Mouse (Mus musculus) adrenal gland, postnatal 4 days (tissue): Measurements from ENCODE around the gene Colgalt1. TPM values are rescaled to one million over a fixed set of nuclear protein-coding genes. Genes with fewer than 3 reads are reported as not detected.

Experiments
- DNase-seq, 2 experiments: peaks; one replicate each; pipeline ENCODE4 v3.0.0; 2021 to 2022; ENCODE audit warnings: low spot score in 2 of 2, mixed read lengths in 2 of 2
- total RNA-seq, 2 experiments: library from RNA; stranded (reverse); gene quantifications; 2 replicates each; pipeline ENCODE4 v1.2.3; 2021

The Colgalt1 gene
- total RNA-seq, 2 experiments from 2014 or later: 74.6 to 78.2 TPM

GRCm38 (mm10) chr8:71627265-71628099 lies 16.7 kb downstream of the Colgalt1 start:
- DNase-seq: no peak

- DNase-seq: no peak
Observed at GRCm38 (mm10) chr8:71628396-71629095, 17.7 kb downstream of the Colgalt1 start.

DNA sequence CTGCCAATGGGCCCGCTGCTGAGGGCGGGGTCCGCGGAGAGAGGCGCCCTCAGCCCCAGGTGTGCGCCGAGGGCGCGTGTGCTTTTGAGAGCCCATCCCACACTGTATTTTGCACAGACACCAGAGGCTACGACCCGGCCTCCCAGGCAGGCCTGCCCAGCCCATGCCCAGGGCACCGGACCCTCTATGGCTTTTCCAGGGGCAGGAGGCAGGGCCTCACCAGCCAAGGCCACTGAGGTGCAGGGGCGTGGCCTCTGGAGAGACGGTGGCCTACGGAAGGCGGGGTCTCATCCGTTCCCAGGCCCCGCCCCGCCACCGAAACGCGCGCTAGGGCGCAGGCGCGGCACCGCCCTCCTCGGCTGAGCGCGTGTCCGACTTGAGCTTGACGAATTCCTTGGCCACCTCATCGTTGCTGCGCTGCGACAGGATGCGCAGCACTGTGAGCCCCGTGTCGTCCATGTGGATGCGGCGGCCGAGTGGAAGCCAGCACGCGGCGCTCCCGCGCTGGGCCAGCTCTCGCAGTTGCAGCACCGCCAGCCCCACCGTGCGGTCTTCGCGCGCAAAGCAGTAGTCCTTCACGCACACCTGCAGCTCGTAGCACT lies 18.4 kb downstream of the Colgalt1 start:
- peak; percentile 89 to 94 for DNase-seq

DNA sequence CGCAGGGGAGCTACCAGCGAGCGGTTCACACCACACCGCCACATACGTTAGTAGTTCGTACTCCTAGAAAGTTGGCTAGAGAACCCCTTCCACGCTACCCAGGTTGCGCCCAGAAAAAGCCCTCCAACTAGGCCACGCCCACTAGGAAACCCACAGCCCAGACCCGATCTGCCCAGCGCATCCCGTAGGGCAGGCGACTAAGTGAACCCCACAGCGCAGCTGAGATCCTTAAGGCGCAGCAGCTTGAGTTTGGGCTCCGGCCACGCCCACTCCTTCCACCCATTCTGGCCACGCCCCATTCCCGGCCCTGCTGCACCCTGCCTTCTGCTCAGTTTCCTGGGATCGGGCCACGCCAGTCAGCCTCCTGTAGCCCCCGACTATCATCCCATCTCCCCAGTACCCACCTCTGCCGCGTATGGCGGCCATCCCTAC lies 19.0 kb downstream of the Colgalt1 start:
- no peak for DNase-seq

GRCm38 (mm10) chr8:71630761-71631160 lies 20.0 kb downstream of the Colgalt1 start:
- no peak for DNase-seq

DNA sequence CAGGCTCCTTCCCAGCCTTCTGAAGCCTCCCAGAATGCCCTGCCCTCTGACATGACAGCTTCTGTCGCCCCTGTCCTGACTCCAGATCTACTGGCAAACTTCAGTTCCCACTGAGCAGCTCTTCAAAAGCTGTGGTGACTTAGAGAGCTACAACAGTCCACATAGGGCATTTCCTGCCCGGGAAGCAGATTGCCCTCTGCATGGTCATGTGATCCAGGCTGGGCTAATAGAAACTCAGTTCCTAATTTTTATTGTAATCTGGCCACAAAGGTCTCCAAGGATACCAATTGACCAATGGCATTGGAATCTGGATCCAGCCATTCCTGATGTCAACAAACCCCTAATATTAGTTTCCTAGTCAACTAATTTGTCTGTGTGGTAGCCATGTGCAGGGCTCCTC lies 21.1 kb downstream of the Colgalt1 start:
- no peak for DNase-seq

- DNase-seq: peak in 1 of 2 experiments; percentile 56
Observed at GRCm38 (mm10) chr8:71633164-71633563, 22.4 kb downstream of the Colgalt1 start.

- peak in 1 of 2 experiments; percentile 40 for DNase-seq
Observed at GRCm38 (mm10) chr8:71633981-71634667, 23.3 kb downstream of the Colgalt1 start.

DNA sequence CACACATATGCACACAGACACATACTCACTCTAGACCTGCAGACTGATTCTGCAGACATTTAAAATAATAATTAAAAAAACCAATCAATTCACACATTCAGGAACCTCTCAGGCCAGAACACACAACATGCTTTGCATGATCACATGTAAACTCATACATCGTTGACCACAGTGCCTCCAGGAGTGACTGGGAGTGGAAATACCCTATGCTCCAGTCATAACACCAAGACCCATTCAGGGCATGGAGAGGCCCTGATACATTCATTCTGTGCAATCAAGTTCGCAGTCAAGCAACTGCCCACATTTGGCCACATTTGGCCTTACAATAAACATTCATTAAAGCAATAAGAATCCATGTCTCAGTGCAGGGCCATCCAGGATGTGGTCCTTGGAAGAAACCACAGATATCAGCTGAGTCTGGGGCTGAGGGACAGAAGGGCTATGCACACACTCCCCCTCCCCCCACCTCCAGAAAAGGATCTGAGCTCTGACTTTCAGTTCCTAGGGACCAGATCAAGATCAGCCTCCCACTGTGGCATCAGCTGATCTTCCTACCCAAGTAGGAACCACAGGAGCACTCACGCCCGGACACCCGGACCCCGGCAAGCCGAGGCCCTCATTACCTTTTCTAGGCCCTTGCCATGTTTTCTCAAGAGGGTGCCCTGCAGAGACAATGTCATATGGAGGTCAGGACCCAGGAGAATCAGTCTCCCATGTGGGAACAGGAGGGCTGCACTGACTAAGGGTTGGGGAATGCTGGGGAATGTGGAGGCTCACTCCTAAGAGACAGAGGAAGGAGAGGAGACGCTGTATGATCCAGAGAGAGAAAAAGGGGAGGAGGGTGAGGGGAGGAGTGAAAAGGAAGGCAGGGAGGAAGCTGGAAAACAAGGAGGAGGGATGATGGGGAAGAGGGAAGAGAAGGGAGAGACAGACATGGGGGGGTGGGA lies 26.6 kb downstream of the Colgalt1 start:
- DNase-seq: no peak

DNA sequence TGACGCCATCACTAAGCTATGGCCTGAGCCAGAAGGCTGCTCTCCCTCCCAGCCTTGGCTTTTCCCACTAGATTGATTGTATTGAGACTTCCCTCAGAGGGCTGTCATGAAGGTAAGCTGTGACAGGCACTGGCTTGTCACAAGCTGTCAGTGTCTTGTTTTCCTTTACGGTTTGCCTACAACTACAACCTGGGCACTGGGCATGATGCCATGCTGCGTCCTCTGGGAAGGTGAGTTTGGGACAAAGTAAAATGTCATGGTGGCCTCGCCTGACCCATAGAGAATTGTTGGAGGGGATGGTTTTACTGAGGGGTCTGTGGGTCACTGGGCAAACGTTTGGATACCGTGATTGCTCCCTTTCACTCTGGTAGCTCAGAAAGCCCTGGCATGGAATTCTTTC lies 27.5 kb downstream of the Colgalt1 start:
- DNase-seq: no peak

GRCm38 (mm10) chr8:71639318-71639717 lies 28.5 kb downstream of the Colgalt1 start:
- no peak for DNase-seq

GRCm38 (mm10) chr8:71645510-71645909 lies 34.7 kb downstream of the Colgalt1 start:
- no peak for DNase-seq

DNA sequence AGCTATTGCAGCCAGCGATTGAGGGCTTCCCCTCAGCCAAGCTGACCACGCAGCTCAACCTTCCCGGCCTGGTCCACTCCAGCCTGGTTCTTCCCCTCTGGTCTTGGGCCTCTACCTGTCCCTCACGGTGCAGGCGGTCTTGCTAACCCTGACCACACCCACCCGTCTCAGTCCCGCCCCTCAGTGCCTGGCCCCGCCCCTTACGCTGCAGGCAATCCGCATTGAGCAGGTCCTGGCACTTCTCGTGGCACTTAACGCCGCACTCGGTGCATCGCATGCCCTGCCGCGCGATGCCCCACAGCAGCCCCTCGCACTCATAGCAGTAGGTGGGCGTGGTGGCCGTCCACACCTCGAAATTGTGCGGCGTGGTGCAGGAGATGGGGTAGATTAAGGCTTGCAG lies 43.8 kb downstream of the Colgalt1 start:
- DNase-seq: no peak

- DNase-seq: no peak
Observed at GRCm38 (mm10) chr8:71657816-71658215, 47.0 kb downstream of the Colgalt1 start.

GRCm38 (mm10) chr8:71658515-71659049 lies 47.8 kb downstream of the Colgalt1 start:
- DNase-seq: no peak

- no peak for DNase-seq
Observed at GRCm38 (mm10) chr8:71659751-71660150, 49.0 kb downstream of the Colgalt1 start.

- DNase-seq: peak; percentile 72 to 79
Observed at GRCm38 (mm10) chr8:71660325-71661120, 49.7 kb downstream of the Colgalt1 start.

DNA sequence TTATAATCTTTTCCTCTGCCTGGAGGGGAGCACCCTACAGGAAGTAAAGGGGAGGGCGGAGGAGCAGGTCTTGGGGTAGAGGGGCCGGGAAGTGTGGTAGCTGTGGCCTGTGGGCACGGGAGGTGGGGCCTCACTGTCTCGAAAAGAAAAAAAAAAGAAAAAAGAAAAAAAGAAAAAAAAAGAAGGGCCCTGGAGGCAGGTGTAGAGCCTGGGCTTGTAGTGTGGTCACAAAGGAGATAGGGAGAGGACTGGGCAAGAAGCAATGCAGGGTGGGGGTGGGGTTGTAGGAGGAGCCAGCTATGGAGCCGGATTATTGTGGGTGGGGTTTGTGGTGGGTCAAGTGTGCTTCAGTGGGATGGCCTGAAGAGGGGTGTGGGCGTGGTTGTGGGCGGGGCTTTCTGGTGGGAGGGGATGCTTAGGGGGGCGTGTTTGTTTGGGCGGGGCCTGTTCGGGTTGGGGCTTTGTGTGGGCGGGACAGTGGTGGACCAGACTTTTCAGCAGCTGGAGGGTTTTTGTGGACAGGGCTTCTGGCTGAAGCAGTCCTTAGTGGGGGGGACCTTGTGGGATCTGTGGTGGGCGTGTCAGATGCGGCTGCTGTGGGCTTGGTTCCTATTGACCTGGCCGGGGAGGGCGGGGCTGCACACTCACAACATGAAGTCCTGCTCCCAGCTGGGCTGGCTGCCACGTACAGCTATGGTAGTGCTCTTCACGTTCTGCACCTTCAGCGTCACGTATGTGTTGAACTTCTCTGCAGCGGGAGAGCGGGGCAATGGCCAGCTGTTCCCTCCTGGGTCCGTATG lies 54.7 kb downstream of the Colgalt1 start:
- peak in 1 of 2 experiments; percentile 69 for DNase-seq
